Mouse (Mus musculus) A20 (cell line): ENCODE data around the gene Tspan14.

ENCODE experiments used
- DNase-seq: peaks from one replicate; pipeline ENCODE4 v3.0.0-alpha.2; 2011; ENCODE audit warnings: low read depth, low spot score

Gene Tspan14

DNA sequence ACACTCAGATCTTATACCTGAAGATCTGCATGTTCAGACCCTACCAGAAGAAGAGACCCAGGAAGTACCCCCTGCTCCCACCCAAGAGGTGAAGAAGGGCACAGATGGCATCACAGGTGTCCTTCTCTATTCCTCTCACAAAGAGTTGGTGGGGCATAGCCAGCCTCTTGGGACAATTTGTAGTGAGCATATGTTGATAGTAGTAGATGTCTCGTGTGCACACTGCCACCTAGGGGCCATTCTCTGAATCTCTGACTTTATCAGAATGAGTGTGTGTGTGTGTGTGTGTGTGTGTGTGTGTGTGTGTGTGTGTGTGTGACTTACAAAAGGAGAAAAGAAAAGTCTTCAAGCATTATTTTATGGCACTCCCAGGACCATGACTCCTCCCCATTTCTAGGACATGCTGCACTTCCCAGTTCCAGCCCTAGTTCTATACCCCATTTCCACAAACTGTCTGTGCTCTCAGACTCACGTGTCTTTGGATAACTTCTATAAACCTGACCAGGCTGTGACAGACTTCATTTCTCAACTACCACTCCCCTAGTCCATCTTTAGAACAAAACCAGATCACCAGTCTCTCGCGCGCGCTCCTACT, 8.6 kb upstream of the Tspan14 start:
- peak; percentile 76 for DNase-seq

DNA sequence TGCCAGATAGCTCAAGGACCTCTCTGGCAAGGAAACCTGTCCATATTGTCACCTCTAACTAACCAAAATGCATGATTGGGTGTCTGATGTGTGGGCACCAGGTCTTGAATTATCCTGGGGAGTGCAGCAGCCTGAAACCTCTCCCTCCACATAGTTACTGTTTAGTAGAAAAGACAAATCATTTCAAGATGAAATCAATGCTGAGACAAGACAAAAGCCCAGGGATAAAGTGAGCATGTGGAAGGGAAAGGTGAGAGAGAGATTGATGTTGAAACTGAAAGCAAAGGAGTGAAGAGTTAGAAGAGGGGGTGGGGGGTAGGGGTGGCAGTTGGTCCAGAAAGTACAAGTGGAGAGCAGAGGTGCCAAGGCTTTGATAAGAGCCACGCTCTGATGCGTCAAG, 1.4 kb upstream of the Tspan14 start:
- DNase-seq, result peak; percentile 41

DNA sequence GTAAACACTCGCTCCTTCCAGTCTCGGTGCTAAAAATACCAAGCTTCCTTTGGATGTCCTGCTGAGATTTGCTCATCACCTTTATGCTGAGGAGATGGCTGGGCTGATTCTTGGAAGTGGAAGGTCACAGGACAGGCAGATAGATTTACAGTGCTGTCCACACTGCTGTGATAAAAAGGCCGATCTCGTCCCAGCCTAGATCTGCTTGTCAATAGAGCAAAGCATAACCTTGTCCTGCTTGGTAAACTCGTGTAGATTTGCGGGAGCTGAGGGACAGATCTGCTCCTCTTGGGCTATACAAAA, 942 bp upstream of the Tspan14 start:
- no peak for DNase-seq

DNA sequence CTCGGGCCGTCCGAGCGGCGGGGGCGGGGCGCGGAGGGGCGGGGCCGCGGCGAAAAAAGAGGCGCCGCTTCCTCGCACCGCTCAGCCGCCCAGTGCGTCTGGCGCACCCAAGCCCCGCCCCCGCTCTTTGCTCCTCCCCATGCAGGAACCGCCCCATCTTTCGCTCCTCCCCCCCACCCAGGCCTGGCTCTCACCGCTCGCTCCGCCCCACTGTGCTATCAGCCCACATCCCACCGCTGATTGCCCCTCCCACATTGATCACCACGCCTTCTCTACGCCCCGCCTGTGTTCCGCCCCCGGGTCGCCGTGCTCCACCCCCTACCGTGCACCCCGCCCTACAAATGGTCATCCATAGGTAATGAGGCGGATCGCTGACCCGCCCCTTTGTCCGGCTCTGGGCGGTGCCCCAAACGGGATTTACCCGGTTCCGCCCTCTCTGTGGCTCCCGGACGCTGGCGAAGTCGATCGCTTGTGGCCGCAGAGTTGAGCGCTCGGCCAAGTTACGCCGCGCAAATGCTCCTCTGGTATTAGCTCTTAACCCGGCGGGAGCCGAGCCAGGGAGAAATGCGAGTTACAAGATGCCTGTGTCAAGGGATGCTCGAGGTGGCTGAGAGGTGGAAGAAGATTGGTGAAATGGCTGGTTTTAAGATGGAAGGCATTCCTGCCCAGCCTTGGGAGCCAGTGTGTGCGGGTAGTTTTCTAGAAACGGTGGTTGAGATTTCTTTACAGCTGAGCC, 423 bp upstream of the Tspan14 start:
- peak; percentile 97 for DNase-seq

DNA sequence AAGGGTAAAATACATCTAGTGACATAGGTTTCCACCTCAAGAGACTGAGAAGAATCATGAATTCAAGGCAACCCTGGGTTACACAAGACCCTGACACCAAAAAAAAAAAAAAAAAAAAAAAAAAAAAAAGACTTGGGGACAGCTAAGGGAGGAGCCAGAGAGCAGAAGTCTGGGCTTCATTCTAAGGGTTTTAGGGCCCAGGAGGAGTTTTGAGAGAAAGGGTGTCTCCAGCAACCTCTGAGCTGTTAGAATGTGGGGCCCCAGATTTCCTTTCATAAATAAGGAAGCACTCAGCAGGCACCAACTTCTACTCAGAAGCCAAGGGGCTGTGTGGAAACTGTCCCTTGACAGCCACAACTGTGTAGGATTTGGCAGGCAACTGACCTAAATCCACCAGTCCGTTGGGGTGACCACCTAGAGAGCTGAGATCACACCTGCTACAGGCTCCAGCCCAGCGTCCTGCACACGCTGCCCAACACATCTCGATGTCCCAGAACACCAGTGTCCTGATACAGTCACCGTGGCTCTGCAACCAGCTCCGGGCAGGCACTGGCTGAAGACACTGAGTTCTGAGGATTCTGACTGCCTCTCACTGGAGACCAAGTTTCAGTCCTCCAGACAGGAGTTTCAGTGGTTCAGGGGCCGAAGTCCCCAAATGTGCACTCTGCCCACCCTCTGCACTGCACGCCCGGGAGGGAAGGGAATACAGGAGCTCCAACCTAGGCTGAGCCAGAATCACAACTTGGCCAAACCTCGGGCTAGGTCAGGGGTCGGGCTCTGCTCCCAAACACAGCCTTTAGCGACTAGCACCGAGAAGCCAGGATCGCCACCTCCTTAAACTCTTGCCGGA, 875 bp downstream of the Tspan14 start:
- DNase-seq, result peak; percentile 53

DNA sequence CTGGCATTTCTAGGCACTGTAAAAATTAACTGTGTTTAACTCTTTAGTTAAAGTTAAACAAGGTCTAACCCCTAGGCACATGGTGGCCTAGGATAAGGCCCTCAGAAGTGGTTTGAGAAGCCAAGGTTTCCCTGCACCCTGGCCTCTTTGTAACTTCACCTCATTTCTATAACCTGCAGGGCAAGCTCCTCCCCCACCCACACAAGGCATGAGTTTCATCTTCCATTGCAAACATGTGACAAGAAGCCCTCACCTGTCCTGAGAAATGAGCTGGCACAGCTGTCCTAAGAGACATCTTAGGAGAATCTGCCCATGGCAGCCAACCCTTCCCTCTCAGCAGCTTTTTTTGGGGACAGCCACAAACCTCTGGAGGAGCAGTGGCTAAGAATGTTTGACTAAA, 1.7 kb downstream of the Tspan14 start:
- DNase-seq, result no peak

DNA sequence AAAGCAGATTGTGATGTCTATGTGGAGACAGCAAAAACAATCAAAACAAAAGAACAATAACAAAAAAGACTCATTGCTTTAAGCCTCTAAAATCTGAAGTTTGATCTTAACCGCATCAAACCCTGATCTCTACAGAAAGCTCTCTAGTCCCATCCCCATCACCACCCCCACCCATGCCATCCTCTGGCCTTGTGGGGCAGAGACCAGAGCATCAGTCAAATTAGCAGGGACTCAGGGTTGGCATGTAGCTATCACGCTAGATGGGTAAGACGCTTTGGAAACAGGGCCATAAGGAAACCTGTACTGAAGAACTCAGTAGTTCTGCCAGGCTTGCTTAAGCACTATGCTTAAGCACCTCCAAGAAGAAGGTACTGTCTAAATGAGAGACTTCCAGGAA, 2.4 kb downstream of the Tspan14 start:
- DNase-seq, result no peak

DNA sequence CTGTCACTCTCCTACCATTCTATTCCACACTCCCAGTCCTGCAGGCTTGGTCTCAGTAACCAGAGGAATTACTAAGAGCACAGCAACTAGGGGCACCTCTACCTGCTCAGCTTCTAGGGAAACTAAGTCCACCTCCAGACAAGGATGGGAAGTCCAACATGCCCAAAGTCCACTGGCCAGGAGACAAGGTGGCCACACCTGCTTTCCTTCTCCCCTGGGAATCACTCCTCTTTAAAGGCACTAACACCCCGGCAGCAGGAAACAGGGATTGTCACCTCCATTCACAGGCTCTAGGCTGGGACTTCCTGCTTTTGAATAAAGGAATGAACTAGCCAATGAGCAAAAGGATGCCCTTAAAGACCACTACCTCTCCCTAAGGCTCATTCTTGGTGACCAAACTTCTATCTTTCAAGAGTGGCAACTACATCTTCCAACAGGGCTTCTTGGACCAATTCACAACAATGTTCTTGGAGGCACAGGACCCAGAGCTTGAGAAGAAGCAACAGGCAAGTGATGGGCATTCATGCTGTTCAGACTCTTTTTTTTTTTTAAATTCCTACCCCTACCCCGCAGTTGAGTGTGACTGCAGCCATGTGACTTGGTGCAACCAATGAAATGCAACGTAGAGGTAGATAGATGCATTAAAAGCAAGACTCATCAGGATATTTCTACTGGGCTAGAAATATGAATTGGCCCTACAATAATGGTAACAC, 3.0 kb downstream of the Tspan14 start:
- no peak for DNase-seq

DNA sequence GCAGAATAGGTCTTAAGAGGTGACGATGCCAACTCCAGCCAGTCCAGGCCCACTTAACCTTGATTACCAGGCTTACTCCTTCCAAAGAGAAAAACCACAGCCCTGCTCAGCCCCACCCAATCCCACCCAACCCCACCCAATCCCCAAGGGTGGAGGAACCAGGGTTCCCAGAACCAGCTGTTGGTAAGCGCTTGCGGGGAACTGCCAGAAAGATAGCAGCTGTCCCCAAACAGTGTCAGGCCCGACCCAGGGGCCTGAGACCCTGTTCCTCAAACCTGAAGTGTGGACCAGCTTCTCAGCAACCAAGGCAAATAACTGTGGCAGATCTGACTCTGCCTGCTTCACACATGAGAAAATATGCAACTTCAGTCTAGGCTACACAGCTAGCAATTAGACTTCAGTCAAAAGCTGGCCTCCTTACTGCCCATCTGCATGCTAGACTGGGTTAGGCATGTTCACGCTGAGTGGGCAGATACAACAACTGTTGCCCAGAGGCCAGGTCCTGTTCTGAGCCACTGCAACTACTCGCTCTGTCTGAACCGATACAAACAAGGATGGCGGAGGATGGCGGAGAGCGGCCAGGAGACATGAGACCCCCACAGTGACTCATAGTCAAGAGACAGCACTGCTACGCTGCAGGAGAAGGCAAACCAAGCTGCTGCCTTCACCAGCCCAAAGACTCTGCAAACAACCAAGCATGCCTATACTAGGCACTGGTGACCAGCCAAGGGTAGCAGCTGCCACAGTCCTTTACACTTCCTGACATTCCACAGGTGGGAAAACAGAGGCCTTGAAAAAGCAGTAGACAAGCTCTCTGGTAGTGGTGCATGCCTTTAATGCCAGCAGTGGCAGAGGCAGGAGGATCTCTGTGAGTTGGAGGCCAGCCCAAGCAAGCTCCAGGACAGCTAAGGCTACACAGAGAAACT, 4.0 kb downstream of the Tspan14 start:
- DNase-seq, result no peak

DNA sequence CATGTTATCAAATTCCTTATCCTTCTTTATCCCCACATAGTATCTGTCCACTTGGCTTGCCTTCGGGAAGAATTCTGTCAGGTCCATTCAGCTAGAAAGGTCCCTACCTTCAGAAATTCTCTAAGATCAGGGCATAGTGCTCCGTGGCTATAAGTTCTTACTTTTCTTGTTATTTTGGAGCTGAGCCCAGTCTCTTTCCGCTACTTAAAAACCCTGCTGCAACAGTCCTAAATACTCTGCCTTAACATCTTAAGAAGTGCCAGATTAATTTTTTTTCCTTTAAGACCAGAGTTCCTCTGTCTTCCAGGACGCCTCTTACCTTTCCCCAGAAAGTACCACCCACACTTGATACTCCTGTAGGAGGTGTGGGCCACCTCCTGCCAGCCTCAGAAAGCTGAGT, 6.4 kb downstream of the Tspan14 start:
- no peak for DNase-seq

DNA sequence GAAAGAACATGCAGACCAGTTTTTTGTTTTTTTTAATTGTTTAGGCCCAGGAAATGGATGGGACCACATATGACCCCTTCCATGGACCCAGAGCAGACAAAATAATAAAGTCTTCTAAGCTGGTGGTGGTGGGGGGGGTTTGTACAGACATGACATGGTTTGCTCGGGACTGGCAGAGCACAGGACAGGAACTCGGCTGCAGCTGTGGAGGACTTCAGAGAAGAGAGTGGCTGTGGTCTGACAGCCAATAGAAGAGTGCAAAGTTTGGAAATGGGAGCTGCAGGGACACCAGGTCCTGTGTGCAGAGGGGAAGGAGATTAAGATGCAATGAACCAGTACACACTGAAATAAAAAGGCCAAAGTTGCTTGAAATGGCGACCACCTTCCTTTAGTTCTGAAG, 7.0 kb downstream of the Tspan14 start:
- DNase-seq, result no peak

DNA sequence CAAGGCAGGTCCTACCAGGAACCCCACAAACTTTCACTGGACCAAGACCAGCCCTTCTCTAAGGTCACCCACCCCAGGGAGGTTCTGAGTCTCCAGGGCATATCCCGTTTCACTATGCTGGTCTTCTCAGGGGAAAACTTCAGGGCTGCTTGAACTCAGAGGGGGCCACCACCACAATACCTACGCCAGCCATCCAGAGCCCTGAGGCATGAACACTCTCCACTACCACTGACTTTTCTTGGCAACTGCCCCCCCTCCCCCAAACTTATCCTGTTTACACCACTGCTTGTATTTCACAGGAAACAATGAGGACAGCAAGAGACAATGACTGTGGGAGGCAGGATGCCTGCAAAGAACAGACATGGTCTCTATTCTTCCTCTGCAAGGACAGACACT, 7.6 kb downstream of the Tspan14 start:
- DNase-seq, result no peak

DNA sequence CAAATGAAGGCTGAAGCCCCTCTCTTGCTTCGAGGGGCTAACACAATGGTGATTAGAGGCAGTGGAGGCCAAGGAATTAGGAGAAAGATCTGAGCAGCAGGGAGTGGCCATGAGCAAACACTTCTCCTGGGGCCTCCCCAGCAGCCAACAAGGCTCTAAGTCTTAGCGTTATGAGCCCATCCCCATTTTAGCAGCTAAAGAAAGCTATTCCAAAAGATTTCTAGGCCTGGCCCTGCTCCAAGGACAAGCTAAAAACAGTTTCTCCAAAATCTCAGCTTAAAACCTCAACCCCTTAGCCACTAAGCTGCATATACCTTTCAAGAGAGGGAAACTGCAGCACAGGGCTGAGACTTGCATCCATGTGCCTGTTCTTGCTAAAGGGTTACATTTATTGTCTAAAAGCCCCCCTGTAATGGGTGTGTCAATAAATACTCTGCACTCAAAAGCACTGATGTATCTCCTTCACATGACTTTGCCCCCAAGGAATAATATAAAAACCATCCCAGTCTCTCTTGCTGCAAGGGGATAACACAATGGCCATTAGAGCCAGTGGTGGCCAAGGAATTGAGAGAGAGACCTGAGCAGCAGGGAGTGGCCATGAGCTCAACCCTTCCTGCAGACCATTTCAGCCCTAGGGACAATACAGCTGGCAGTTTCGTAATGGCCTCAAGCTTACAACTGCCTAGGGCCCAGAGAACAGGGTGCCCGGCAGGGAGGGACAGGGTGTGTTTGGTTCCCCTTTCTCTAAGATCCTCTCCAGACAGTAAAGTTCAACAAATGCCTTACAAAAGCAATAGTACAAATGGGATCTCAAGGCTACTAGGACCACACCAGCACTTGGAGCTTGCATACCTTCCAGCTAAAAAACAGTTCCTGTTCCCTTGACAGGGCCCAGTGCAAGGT, 8.3 kb downstream of the Tspan14 start:
- DNase-seq, result no peak

DNA sequence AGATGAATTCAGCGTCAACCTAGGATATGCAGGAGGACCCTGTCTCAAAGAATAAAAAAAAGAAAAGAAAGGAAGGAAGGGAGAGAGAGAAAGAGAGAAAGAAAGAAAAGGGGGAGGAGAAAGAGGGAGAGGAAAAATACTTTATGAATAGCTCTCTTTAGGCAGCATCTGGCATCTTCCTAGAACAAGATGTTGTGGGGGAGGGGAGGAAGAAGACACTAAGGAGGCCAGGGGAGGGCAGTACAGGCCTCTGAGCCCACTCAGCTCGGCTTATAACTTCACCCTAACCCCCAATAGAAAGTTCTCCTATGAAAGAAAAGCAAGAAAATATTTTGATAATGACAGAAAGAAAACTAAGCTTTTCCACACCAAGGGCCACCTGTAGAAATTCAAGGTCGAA, 9.0 kb downstream of the Tspan14 start:
- no peak for DNase-seq

DNA sequence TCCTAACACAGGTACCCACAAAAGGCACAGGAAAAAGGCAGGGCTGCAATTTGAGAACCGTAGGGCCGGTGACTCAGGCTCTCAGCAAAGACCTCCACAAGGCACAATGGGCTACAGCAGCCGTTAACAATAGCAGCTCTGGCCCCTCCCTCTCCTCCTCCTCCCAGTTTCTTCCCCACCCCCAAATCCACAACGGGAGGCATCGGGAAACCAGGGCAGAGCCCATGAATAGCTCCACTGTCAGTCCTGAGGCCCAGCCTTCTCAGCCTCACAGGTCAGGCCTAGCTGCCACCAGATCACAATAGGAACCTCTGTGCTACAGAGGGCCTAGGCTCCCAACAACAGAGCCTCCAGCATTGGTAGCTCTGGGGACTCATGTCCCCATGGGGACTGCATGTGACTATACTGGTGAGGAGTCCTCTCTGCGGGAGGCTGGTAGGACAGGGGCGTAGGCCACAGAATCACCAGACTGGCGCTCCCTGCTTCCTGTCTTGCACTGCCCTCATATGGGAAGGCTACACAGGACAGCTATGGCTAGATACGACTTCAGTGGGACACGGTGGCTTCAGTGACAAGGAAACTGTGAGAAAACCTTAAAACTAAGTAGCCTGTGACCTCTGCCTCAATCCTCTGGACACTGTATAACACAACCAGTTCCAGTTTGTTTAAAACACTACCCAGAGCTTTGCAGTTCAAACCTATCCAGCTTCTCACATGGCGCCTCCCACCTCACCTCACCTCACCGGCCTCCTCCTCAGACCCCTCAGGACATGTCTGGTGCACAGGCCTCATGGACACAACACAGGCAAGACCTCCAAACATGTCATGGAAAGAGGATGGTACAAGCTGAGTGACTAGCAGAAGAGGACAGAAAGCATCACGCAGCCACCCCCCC, 10.1 kb downstream of the Tspan14 start:
- DNase-seq, result no peak

DNA sequence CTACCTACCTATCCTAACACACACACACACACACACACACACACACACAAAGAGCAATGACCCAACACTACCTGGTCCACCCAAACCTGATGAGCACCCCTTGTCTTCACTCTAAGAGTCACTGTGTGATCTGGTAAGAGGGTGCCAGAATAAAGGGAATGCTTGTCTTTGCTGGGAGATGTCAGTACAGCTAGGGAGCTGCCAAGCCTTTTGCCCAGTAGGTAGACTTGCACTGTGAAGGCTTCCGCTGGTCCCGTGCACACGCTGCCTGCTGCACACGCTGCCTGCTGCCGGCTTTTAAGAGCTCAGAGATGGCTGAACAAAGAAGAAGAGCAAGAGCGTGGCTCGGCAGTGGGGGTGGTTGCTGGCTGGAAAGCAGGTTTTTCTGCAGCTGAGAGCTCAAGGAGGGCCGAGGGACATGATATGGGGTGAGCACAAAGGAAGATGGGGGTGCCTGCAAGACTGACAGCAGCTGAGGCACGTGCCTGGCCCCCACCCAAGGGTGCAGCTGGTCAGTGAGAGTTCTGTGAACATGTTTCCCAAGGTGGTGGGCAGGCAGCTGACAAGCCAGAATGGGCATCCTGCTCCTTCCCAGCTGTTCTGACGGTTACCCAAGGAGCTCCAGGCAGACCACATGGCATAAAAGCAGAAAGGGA, 10.9 kb downstream of the Tspan14 start:
- no peak for DNase-seq

DNA sequence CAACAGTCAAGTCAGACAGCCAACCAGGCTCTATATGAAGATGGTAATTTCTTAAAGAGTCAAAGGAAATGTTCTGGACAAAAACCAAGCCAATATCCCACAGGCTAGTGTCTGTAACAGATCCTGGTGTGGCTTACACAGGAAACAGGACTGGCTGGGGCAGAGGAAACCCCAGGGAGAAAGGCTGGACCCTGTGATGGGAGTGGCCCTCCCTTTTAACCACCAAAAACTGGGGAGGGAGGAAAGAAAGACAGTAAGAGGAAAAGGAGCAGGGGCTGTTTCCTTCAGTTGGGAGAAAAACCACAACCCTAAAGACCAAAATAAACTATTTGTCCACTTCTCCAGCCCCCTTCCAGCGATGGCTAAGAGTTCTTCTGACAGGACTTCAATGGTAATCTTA, 11.5 kb downstream of the Tspan14 start:
- DNase-seq, result no peak

DNA sequence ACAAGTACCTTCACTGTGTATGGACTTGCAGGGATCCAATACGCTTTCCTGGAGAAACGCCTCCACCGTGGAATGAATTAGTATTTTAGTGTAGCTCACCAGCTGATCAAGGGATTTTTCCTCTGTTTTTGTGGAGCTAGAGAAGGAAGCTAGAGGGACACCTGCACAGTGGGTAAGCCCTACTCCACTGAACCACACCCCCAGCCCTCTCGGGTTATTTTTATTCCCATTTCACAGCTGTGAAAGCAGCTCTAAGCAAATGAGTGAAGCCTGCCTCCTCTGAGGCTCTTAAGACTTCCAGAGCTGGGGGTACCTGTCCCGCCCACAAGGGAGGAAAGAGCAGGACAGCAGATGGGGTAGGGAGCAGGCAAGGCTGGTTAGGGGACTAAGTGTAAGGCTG, 13.2 kb downstream of the Tspan14 start:
- DNase-seq, result peak; percentile 73

DNA sequence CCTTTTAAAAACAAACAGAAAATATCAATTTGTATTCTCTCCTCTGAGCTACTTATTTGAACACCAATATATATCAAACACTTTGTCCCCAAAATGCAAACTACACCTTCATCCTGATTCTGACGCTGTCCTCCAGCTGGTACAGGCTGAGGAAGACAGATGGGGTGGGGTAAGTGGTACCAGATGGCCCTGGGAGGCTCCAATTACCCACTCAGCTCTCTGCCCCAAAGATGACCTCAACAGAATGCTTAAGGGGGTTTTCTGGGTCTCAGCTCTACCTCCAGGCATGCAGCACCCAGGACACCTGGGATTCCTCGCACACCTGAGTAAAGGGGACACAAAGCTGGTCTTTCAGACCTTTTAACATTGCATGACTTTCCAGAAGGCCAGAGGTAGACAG, 13.9 kb downstream of the Tspan14 start:
- DNase-seq, result peak; percentile 71
